Mouse (Mus musculus) liver, embryonic 12.5 days (tissue): ENCODE results near the gene Oprm1. TPM values are rescaled to one million over a fixed set of nuclear protein-coding genes. Genes with fewer than 3 reads are reported as not detected.

Experiments
- polyA plus RNA-seq: library from polyadenylated mRNA; unstranded; fragments of >200 nt; fragmentation: Nextera tagmentation; extraction: Ambion mirVana; gene quantifications from 2 replicates; pipeline ENCODE4 v1.2.1, GENCODE M21; 2016

Gene Oprm1
- polyA plus RNA-seq, 1 experiment from 2014 or later, result not detected

Other genes with a start within 250 kb of the Oprm1 start
- gene Gm10945, start 3.3 kb downstream of the Oprm1 start, polyA plus RNA-seq, result not detected in 2 replicates